Mouse (Mus musculus) CD4-positive, CD25-positive, alpha-beta regulatory T cell, adult 4 months (primary cell): ENCODE data around the gene Prima1. TPM values are rescaled to one million over a fixed set of nuclear protein-coding genes. Genes with fewer than 3 reads are reported as not detected.

Source experiments
- ATAC-seq: one replicate; pipeline ENCODE4 v1.8.0; 2017
- polyA plus RNA-seq, 2 experiments: library from polyadenylated mRNA; unstranded; fragments of 100-300 nt; shearing (Covaris generic); gene quantifications; one replicate each; pipeline ENCODE4 v1.2.1; 2017

Gene Prima1
- polyA plus RNA-seq: not detected

DNA sequence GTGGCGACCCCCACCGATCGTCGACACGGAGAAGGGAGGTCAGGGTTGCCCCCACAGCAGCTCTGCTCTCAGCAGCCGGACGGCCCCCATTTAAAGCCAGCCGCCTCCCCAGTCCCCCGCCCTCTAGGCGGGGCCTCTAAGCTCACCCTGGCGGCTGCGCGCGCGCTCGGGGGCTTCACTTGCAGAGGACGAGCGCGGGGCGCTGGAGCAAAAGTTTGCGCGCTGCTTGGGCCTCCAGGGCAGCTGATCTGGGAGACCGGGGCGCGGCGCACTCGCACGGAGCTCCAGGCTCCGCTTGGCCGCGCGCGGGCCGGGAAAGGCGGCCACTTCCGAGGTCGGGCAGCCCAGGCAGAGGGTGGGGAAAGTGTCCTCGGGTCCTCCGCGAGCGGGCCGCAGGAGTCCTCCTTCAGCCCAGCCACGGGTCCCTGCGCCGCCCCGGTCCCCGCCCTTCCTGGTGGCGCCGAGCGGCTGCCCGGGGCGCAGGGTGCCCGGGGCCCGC lies at the start of gene Prima1:
Gene Prima1 (minus strand): TSS at position 68 of the 499 bp plus-strand sequence.
- ATAC-seq: no peak

DNA sequence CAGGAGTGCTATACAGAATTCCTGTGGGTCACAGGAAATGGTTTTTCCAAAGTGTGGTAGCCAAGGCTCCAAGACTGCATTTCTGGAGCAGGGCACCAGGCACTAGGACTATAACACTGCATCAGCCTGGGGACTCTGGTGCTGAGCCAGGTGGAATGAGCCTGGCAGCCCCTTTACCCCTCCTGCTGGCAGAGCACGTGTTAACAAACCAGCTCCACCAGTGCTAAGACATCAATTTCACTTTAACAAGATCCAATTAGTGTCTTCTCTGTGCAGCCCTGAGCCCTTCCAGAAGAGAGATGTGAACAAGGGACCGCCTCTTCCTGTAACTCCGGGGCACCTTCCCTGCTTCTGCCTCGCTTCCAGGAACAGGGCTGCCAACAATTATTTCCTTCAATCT lies 45.3 kb upstream of the Prima1 start:
- ATAC-seq: no peak

DNA sequence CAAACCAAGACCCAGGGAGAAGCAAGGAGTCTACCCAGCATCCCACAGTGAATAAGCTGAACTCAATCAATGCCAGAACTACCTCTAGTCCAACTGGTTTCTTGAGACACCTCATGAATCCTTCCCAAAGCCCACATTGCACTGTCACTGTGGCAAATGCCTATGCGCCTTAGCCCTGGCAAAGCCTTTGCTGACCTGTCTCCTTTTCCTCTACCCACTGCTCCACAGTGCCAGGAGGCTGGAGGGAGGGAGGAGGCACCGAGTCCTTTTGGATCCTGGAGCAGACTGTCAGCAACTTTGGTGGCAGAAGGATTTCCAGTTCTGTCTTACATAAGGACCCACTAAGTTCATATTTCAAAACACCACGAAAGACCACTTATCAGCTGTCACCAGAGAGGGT lies 41.5 kb upstream of the Prima1 start:
- ATAC-seq: no peak

DNA sequence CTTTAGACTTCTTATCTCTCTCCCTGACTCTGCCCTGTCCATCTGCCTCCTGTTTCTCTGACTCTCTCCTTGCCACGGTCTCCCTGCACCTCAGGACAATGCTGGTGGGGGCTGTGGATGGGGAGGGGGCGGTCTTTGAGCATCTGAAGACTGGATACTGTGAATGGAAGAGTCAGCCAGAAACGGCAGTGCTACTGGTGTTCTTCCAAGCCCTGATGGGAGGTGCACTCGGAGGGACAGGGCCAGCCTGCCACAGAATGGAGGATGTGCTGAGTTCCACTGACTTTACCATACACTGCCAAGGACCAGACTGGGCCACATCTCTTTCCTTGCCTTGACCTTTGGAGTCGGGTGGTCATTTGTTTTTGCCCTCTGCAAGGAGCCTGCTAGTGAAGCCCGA lies 41.0 kb upstream of the Prima1 start:
- ATAC-seq: no peak

DNA sequence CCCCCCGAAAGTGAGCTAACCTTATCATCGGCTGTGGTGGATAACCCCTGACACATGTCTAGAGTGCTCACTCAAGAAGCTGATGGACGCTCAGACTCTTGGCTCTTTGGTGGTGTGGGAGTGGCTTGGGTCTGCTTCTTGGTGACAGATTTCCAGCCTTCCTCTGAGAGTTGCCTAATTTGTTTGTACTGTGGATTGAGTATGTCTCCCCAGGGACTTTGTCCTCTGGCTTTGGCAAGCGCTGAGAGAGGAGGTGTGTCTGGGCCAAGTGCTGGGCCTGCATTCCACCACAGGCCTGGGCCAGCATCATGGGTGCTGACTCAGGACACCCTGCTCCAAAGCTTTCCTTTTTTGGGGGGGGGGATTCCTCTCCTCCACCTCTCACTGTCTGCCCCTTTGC lies 40.0 kb upstream of the Prima1 start:
- no peak for ATAC-seq

DNA sequence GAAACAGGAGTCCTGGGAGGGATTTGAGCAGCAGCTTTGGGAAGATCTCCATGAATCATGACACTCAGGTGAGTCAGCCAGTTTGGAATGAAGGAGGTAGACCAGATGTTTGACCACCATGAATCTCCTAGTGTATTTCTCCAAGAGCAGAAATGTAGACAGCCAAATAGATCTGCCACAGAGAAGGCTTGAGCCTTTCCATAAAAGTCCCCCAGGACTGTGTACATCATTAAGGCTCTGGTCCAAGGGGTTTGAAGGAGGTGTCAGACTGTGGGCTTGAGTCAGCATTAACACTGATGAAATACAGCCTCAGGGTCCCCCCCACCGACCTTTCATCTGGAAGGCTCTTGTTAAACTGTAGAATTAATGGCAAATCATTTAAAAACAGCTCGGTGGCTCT lies 39.5 kb upstream of the Prima1 start:
- ATAC-seq: no peak

DNA sequence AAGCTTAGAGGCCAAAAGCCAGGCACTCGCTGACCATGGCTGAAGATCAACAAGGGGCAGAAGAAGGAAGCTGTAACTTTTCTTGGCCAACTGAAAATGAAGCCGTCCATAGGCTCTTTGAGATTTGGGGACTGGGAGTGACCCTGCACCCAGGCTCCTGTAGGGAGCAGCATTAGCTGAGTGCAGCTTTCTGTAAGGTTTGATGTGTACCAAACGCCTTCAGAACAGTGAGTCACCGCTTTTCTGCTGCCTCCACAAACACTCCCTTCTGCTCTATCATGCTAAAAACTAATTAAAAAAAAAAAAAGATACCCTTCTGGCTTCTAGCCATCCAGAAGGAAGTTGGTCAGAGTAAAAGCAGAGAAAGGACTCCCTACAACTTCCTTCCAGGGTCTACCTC lies 34.5 kb upstream of the Prima1 start:
- no peak for ATAC-seq

DNA sequence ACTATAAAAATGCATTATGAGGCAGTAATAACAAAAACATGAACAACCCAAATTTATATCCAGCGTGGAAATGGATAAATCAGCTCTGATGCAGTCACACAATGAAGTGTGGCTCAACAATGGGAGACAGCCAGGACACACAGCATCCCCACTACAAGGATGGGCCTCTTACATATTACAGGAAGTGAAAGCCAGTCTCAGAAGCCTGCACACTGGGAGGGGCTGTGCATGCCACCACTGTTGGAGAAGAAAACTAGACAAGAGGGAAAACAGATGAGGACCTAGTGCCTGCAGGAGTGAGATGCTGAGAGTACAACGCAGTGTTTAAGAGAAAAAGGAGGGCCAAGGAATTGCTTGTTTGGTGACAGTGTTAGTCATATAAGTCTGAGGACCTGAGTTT lies 31.8 kb upstream of the Prima1 start:
- no peak for ATAC-seq

DNA sequence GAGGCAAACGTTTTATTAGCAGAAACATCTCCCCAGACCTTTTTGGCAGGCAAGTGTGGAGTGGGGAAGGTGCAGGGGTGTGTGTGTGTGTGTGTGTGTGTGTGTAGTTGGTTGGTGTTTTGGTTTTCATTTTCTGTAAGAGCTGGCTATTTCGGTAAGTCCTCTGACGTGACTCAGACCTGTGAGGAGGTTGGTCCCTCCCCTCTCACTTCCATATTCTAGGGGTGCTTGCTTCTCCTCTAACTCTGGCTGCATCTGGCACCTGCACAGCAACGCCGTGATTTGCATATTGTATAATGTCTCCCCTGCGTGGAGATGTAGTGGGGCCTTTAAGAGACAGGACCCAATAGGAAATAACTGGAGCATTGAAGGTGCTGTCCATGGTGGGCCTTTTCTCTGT lies 31.1 kb upstream of the Prima1 start:
- ATAC-seq: no peak

DNA sequence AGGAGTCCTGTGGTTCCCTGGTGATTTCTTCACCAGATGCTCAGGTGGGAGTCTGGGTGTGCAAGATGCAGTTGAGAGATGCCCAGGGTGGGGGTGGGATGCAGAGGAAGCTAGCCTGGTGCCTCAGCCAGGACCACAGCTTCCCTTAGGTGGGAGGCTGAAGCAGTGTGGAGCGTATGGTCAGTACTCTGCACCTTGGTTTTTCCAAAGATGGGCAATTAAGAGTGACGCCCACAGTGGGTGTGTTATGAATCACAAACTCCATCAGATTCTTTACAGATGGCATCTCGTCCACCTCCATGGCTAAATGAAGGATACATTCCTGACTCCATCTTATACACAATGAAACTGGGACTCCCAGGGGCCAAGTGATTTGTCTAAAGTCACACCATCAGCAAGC lies 30.2 kb upstream of the Prima1 start:
- no peak for ATAC-seq

DNA sequence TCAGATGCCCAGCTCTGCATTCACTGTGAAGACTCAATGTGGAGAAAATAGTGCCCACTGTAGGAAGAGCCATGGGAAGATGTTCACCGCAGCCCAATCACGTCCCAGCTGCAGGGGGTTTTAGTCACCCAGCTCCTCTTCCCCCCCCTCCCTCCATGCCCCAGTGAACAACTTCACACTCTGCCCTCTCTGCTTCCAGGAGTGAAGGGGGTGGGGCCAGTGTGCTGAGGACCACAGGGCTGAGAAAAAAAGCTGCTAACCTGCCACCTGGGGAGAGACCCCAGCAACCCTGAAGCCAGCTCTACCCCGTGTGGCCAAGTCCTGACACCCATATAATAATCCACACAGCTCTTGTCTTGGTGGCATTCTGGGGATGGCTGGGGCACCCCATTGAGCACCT lies 24.7 kb upstream of the Prima1 start:
- no peak for ATAC-seq

DNA sequence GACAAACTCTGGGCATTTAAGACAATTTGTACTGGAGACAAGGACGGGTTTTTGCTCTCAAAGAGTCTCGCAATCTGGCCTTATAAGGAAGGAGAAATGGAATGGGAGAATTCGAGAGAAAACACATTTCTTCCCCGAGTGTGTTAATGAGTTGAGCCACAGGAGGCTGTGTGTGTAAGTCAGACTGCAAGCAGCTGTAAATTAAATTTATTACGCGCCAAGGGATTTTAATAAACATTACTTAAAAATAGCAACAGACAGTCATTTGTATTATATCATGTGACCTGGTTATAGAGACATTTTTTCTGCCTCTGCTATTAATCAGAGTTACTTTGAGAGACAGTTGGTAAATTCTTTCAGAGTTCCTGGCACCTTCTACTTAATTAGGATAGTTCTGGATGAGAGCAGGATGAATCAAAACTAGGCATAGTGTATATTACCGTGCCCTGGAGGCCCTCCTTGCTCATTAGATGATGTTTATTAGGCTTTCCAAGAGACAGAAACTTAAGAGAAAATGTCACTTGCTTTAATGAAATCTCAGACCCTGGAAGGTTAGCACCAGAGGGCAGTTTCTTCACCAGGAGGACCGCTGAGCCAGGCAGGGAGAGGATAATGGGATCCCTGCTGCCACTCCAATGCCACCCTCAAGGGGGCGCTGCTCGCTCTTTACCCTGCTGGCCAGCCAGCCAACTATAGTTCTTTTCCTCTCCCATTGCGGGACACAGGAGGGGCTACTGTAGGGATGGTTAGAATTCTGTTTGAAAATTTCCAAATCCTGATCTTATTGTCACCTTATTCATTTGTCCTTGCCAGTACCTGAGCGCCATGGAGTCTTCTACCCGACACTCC lies 20.3 kb upstream of the Prima1 start:
- ATAC-seq: no peak

DNA sequence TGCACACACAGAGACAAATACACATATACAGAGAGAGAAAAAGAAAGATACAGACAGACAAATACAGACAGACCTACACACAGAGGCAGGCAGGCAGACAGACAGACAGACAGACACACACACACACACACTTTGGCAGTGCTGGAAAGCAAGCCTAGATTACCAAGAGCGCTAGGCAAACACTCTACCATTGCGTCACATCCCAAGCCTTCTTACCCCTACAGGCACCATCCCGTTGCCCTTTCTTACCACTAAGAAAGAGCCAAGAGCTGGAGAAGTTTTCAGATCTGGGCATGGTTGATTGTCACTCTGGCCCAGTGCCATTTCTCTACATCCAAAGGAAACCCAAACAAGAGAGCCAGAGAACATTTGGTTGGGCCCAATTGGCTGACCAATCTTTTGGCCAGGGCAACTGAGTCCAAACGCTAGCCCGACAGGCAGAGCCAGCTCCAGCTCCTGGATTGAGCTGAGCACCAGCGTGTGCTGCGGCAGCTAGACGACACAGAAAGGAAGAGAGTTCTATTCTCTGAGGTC lies 11.0 kb upstream of the Prima1 start:
- ATAC-seq: no peak

DNA sequence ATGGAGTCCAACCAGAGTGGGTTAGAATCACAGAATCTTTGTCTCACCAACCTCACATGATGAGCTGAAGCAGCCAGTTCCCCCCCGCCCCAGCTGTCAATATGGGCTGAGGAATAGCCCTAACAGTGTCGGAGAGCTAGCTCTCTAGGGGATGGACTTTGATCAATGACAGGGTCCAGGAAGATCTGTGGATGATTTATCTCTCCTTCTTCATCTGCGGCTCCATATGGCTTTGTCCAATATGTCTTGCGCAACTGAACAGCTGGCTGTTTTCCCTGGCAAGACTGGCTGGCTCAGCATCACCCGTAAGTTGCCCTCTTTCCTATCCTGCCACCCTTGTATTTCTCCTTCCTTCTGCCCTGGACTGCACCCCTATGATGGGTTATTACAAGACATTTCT lies 9.2 kb upstream of the Prima1 start:
- ATAC-seq: no peak

DNA sequence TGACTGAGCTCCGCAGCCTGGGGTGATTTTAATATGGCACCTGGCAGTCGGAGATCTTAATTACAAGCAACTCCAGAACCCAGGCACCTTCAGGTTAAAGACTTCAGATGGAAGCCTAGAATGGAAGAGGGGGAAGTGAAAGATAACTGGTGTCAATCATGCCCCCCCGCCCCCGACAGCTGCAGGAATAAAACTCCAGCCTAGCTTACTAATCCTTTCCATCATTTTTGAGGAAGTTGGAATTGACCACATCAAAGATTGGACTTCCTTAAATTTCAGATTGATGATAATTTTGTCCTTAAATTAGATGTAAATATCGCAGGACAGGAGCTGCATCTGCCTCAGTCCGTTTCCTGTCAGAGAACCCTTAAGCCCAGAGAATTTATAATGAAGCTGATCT lies 8.4 kb upstream of the Prima1 start:
- ATAC-seq: no peak

DNA sequence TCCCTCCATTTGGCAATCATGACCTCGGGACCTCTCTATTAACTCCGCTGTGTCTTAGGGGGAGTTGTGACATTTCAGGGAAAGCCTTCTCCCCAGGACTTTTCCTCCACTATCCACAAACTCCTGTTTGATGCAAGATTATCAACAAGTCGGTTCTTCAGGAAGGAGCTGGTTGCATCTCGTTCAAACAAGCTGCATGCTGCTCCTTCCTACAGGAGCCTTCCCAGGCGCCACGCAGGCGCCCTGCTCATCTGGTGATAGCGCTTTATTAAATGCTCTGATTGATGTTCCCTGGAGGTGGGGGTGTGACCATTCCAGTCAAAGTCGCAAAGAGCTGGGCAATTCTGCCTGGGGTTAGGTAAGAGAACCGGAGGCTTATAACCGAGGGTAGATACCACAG lies 1.1 kb upstream of the Prima1 start:
- no peak for ATAC-seq

DNA sequence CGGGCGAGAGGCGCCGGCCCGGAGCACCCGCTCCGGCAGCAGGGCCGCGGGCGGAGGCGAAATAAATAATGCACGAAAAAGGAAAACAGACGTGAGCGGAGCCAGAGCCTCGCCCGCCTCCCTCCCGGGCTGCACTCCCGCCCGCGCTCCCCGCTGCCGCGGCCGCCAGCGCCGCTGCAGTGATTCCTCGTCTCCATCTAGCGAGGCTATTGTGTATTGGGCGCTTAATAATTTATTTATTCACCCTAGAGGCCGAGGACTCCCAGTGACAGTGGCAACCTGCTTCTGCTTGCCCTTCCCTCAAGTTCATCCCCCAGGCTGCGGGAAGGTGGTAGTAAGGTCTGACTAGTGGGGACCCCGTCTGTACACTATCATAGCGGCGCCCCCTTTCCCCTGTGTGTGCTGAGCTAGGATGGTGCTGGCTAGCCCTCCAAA lies 658 bp upstream of the Prima1 start:
- ATAC-seq: no peak

DNA sequence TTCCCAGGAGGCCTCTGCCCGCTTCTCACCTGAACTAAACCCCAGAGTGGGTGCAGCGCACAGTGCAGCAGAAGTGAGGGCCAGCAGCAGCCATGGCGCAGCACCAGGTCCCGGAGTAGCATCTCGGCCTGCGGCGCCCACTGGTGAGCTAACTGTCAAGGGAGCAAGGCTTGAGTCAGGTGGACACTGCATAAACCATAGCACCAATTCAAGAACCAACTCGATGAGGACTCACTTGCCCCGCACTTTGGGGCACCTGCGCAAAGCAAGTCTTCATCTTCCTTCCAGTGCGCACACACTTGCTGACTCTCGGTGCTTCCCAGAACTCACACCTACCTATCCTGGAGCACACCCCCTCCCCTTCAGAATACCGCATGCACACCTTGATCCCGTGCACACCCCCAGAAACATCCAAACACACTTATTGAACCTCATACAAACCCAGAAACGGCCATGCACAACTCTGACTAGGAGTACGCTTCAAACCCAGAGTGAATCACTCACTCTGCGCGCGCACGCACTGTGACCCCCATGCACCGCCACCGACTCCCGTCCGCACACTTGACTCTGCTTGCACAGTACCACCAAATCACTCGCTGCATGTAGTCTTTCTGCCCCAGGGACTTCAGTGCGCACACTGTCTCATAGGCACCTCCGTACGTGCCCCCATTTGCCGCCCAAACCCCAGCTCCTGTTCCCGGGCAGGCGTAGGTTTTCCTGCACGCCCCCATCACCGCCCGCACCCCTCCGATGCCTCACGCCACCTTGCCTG lies 453 bp downstream of the Prima1 start:
- ATAC-seq: no peak

DNA sequence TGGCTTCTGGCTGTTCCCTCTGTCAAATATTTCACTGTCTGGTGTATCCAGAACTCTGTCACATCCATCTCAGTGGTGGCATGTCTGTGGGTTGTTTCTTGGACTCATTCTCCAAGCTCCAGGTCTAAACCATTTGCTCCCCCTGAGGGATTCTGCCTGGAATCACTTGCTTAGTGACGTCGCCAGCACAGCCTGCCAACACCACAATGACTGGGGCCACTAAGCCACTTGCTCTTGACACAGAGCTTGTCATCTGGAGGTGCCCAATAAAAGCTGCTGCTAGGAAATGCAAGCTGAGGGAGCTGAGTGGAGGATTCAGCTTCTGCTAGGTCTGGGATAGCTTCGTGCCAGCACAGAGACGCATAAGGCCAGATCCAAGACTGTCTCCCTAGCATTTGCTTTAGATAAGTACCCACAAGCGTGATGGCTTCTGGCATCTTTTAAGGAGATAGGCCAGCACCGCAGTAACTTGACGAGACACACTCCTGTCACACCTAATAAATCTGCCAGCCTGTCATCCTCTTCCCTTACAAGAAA lies 3.0 kb downstream of the Prima1 start:
- no peak for ATAC-seq

DNA sequence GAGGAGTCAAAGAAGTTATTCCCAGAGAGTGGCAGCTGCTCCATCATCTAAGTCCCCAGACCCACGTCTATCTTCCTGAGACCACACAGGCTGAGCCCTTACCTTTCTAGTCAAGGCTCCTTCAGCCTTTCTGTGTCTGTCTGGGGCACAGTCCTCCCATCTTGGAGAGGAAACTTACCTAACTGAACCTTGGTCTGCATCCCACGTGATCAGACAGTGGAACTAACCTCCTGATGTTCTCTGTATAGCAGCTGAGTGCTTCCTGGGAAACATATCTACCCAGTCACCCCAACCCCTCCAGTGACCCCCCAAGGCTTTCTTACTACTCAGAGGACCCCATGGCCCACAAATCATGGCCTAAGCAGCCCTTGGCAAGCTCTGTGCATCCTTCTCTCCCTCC lies 6.1 kb downstream of the Prima1 start:
- ATAC-seq: no peak

DNA sequence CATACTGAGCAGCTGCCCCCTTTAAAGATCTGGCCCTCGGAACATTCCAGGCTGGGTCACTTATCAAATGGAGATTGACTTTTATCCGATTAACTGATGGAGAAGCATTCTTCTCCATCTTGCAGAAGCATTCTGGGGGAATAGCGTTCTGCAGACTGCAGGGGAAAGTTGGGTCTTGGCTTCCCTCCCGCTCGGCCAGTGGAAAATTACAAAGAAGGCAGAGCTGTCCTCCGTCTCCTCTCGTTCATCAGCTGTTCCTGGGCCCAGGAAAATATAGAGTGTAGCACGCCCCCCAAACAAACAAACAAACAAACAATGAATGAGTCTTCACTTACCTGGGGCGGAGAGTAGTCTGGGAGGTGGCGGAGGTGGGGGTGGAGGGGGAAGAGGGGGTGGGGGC lies 6.7 kb downstream of the Prima1 start:
- no peak for ATAC-seq

DNA sequence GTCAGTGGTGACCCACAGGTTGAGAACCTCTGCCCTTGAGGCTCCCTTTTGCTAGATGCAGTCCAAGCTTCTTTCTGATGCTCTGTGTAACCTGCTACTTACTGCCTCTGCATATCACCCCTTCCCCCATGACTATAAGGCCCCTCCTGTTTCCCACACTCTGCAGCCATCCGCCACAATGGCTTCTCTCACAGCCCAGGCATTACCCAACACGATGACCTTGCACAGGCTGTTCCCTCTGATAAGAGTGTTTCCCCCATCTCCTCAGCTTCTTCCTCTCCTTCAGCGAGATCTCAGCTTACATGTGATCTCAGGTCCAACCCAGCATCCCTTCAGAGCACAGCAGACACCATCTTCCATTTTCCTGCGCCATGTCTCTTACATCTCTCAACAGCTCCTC lies 12.9 kb downstream of the Prima1 start:
- no peak for ATAC-seq

DNA sequence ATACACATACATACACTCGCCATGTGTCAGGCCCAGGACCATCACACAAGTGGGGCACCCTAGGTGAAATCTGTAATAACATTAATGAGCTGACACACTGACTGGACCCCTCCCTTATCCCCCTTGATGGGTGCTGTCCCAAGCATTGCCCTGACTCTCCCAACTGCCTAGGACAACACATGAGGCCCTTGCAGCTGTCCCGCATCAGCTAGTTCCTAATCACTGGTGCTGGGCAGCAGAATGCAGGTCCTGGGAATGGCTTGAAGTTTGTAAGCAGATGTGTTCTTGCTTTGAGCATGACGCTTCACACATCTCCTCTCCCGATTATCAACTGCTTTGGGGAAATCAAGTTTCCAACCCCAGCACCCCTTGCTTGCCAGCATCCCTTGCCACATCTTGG lies 15.8 kb downstream of the Prima1 start:
- no peak for ATAC-seq
